Mouse (Mus musculus): ENCODE measurements around the gene Plpp7.

Plpp7 gene

DNA sequence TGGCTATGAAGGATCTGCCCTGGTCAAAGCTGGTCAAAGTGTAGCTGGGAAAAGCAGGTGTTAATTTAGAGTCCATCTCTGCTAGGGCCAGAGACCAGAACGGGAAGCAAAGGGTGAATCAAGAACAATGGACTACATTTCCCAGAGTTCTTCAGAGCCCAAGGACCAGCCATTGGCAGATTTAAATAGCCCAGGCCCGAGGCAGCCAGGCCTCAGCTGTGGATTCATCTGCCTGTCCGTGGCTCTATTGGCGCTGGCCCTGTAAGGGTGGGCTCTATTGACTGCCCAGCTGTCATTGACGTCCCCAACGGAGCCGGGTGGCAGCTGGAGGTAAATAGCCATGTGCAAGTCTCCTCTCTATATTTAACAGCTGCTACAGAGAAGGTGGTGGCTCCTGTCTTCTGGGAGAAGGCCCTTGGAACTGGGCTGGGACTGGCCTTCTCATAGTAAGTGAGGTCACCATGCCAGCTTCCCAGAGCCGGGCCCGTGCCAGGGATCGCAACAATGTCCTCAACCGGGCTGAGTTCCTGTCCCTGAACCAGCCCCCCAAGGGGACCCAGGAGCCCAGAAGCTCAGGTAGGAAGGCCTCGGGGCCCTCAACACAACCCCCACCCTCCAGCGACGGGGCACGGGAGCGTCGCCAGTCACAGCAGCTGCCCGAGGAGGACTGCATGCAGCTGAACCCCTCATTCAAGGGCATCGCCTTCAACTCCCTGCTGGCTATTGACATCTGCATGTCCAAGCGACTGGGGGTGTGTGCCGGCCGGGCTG lies at the start of gene Plpp7:
TSS of gene Plpp7 (plus strand) at position 178 of the 771 bp plus-strand sequence.
- DNase-seq (ENCODE audit: low spot score), result peak; percentile 65

DNA sequence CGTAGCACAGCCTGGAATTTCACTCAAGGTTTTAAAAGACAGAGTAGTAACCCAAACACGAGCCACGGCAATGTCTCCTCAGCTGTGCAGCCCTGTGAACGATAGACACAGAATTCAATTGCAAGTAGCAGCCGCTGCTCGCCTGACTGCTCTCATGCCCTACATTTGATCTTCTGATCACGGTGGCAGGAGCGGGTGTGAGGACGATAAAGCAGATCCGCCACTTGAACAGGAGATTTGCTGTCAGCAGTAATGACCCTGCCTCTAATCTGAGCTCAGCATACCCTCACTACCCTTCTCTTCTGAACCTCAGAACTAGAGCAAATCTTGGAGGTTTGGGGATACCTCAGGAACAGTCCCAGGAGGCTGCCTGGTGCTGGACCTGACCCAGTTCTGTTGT lies 49.3 kb upstream of the Plpp7 start:
- no peak for DNase-seq (ENCODE audit: low spot score)

DNA sequence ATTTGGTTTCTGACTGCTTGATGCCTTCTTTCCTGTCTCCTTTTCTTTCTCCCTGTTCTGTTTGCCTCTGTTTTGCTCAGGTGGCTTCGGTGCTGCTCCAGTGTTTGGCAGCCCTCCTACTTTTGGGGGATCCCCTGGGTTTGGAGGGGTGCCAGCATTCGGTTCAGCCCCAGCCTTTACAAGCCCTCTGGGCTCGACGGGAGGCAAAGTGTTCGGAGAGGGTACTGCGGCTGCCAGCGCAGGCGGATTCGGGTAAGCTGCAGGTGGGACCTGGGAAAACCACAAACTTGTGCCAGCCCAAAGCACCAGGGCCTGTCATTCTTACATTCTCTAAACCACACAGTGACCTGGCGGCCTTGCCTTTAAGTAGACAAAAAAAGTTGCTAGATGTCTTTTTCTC lies 48.0 kb upstream of the Plpp7 start:
- DNase-seq (ENCODE audit: low spot score), result no peak

DNA sequence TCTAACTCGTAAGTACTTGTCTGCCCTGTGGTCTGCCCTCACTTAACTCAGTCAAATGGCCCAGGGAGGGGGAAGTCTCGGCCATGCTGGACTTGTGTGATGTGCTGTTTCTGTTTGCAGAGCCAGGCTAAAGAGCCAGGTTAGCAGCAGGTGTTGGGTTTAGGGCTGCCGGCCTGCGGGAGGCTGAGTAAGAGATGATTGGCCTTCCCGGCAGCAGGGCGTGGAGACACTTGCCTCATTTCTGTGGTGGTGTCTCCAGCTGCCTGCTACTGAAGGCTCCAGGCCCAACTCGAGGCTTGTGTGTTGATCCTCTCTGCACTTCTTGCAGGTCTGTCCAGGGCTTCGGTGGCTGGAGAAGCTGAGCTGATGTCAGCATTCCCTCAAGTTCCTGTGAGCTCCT lies 43.5 kb upstream of the Plpp7 start:
- DNase-seq (ENCODE audit: low spot score), result no peak

DNA sequence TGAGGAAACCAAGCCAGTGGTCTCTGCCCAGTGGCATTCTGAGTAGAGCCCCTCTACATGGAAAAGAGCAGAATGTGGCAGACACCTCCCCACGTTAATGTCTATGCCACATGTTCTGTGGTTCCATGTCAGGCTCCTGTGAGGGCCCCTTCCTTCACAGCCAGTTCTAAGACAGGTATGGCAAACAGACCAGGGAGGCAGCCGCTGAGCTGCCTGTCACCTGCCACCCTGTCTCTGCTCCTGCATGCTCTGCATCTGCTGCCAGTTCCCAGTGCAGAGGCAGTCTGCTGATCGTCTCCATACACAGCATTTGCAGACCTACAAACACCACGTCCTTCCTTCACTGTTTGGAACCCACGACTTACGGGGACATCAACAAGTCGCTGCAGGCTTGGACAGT lies 42.9 kb upstream of the Plpp7 start:
- DNase-seq (ENCODE audit: low spot score), result no peak

DNA sequence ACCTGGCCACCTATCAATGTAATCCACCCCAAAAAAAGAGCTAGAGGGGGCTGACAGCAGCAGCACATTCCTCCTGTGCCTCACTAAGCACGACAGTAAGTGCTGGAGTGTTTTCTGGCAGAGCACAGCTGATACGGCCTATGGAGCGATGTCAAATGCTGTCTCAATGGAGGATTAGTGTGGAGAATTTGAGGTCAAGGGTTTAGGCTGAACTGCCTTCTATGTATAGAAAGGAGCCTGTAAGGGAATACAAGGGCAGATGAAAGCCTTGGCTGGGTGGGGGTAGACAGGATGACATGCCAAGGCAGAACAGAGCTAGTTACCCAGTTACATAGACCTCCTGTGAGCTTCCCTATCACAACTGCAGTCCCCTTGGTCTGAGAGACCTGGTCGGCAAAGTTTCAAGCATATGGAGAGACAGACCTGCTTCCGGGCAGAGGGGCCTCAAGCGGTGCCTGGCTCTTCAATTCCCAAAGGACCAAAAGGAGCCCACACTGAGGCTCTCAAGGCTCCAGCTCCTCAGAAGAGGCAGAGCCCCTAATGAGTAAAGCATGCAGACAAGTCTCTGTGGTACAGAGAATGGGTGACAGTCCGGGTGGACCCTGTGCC lies 39.9 kb upstream of the Plpp7 start:
- DNase-seq (ENCODE audit: low spot score), result no peak

DNA sequence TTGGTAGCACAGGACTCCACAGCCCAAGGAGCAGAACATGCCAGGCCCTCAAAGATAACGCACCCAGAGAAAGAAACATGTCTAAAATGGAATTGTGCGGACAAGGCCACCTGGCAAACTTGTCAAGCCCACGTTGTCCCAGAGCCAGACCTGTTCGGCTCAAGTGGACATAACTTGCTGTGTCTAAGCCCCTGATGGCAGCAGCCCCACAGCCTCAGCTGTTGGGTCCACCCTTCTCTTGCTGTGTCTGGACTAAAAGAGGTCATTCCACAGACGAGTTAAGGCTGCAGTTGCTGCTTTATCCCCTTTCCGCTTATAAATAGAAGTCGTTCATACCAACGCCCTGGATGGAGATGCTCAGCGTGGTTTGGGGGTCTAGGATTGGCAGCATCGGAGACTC lies 38.8 kb upstream of the Plpp7 start:
- no peak for DNase-seq (ENCODE audit: low spot score)

DNA sequence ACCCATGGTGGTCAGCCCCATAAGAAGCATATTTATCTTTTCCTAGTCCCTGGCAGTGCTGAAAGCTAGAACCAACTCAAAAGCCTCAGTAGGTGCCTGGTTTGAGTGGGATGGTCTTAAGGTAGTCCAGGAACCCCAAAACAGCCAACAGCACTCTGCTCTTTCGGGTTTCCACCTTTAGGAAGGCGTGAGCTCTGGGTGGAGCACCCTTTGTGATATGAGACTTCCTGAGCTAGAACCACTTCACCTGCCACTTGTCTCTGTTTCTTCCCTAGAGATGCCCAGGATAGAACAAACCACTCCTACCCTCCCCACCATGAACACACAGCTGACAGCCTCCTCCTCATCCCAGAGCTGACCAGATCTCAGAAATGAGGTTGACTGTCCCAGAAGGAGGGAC lies 38.0 kb upstream of the Plpp7 start:
- DNase-seq (ENCODE audit: low spot score), result no peak

DNA sequence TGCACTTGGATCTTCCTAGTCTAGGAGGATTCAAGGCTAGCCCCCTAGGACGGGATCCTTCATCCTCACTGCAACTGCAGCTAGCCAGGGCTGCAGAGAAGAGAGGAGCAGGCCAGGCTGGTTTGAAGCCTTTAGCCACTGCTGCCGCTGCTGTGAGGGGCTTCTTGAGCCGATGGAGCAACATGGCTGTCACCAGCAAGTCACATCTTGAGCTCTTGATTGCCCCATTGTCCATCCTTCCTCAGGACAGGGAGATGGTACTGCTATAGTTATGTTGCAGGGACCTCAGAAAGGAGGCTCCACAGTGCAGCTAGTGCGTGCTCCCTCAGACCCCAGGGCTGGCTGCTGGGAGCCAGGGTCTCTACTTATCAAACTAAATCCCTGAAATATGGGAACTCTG lies 37.5 kb upstream of the Plpp7 start:
- no peak for DNase-seq (ENCODE audit: low spot score)

DNA sequence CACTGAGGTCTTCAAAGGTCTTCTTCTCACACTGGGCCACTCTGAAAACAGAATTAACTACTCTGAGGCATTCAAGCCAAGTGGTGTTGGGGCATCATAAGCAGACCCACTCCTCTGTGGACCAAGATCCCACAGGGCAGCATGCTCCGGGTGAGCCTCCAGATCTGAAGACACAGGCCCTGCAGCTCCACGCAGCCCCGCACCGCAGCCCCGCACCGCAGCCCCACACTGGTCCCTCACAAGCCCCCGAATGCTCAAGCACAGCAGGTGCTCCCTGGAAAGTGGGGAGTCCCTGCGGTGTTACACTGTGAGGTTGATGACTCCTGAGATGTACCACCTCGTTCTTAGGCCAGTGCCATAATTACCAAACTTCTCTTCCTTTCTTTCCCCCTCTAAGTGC lies 37.1 kb upstream of the Plpp7 start:
- no peak for DNase-seq (ENCODE audit: low spot score)

DNA sequence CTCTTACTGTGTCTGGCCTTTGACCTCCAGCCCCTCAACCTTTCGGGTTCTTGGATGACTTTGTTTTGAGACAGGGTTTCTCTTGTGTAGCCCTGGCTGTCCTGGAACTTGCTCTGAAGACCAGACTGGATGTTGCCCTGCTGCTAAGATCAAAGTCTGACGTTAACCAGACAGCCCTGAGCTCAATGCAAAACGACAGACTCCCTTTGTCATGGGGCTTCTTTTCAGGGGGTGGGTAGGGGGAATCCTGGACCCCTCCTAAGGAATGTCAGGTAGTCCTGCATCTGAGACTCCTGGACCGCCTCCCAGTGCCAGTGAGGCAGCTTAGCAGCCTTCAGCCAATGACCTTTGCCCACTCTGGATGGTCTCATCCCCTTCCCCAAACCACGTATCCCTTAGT lies 36.6 kb upstream of the Plpp7 start:
- no peak for DNase-seq (ENCODE audit: low spot score)

DNA sequence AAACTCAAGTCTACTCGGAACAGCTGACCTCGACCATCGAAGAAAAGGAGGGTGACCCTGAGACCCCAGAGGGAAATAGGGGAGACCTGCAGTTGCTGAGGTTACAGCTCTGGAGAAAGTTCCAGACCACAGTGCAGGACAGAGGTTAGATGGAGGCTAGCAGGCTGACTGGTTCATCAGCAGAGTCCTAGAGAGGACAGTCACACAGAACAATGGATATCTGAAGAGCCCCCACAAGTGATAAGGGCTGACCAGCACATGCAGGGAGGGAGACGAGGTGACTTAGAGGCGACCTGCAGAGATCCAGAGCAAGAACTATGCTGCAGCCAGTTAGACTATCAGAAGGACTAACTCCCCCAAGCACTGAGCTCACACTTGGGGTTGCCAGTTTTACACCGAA lies 35.7 kb upstream of the Plpp7 start:
- DNase-seq (ENCODE audit: low spot score), result no peak

DNA sequence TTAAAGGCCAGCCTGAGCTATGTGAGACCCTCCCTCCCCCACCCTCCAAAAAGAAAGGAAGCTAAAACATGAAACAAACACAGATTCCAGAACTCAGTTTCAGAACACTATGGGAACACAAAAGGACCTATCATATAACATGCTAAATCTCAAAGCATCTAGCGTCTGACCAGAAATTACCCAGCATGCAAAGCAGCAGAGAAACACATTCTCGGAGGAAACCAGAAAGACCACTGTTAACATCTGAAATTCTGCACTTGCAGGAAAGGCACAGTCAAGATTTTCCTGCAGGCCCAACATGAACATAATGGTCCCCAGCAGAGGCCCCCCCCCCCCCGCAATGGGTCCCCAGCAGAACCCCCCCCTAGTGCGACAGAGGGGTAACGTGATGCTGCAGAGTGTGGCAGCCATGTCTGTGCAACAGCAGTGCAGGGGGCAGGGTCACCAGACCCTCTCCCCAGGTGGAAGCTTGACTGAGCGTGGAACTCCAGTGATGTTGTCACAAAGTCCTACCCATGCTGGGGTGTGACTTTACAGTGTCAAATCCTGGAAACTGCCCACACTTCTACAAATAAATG lies 35.0 kb upstream of the Plpp7 start:
- DNase-seq (ENCODE audit: low spot score), result no peak

DNA sequence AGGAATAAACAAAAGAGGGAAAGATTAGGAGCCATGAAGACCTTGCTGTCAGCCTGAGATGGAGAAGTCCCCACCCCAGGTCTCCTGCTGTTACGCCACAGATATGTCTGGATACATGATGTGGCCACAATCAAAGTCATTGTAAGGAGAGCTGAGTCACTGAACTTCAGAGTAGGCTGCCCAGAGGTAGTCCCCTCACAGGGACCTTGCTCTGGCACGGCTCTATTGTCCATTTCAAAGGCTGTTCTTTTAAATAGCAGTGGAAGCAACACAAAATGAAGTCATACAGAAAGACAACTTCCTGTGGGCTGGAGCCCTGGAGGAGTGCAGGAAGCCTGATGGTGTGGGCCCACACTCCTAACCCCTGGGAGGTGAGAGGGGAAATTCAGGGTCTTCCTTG lies 34.1 kb upstream of the Plpp7 start:
- no peak for DNase-seq (ENCODE audit: low spot score)

DNA sequence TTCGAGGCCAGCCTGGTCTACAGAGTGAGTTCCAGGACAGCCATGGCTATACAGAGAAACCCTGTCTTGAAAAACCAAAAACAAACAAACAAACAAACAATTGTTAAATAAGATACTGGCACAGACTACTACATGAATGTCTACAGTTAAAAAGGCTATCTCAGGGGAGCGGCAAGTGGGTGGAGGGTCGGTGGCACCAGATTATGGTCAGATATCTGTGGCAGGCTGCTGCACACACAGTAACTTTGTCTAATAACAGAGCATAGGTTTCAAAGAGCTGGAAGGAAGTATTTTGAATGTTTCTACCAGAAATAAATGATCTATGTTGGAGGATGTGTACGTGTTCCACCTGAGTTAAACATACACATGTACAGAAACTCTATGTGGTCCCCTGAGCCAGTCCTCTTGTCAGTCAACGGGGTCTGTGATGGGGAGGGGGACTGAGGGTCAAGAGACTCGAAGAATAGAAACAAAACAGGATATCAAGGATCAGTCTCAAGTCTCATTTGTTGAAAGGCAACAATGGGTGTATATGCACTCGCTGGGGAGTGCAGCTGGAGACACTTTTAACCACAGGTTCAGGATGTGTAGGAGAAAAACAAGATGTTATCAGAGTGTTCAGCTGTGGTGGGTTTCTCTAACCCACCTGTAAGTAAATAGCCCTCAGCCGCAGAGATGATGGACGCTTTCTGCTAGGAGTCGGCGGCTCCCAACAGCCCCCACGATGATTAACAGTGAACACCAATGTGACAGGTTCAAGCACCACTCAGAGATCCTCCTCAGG lies 33.4 kb upstream of the Plpp7 start:
- no peak for DNase-seq (ENCODE audit: low spot score)

DNA sequence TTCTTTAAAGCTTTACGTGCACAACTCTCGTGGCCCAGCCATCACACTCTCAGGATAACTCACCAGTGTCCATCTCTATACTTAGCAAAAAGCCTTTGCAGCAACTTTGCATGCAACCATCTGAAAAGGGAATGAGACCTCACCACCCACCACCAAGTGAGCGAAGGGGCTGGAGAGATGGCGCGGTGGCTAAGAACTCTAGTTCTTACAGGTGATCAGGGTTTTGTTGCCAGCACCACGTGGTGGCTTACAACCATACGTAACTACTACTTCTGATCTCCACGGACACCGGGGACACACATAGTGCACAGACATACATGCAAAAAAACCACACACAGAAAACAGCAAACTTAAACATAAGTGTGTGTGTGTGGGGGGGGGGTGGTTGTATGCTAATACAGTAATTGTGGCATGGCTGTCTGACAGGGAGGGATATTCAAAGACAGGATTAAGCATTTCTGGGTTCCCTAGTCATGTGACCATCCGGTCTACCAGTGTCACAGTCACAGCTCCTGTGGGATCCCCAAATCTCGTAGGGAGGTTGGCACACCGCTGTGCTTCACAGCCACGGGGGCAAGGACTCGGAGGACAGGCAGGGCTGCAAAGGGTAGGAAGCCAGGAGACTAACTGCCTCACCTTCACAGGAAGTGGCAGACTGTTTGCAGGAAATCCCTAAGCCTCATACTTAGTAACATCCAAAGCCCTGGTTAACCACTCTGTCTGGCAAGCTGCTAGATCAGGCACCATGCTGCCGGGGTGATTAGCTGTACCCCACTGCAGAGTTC lies 32.5 kb upstream of the Plpp7 start:
- DNase-seq (ENCODE audit: low spot score), result no peak

DNA sequence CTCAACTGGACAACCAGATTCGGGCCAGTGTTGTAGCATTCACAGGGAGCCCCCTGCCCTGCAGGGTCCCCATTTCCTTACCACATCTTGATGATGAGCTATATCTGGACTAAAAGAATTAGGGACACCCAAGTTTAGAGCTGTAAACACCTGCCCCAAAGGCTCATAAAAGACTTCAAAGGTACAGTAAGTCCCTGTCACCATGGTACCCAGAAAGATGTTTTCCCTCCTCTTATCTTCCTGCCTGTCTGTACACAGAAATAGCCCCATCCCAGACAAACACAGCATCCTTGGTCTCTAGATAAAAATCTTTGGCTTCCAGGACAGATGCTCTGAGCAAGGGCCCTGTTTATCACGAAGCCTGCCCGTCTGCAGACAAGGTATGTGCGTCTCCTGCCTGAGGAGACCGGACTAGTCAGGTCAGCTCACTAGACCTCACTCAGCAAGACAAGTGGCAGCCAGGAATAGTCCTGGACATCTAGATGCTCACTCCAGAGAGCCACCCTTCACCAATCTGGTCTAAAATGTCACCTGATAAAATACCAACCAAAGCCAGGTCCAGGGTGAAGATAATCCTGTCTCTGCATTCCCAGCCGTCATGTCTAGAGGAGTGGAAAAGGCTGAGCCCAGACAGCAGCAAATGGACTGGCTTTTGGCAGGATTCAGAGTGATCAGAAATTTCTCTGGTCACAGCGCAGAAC lies 31.7 kb upstream of the Plpp7 start:
- no peak for DNase-seq (ENCODE audit: low spot score)

DNA sequence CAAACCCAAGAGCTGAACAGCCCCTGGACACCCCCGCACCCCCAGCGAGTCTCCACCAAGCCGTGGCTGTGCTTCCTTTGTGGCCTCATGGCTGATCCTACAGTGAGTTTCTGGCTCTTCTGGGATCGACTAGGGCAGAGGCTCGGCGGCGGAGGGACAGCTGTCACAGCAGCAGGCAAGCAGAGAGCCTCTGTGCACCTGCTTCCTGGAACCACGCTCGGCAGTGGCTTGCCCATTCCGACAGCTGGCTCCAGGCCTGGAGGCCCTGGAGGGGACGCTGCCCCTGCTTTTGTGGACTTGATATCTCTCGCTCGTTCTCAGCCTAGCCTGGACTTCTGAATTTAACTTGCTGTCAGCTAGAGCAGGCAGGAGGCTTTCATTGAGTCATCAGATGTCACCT lies 30.4 kb upstream of the Plpp7 start:
- no peak for DNase-seq (ENCODE audit: low spot score)

DNA sequence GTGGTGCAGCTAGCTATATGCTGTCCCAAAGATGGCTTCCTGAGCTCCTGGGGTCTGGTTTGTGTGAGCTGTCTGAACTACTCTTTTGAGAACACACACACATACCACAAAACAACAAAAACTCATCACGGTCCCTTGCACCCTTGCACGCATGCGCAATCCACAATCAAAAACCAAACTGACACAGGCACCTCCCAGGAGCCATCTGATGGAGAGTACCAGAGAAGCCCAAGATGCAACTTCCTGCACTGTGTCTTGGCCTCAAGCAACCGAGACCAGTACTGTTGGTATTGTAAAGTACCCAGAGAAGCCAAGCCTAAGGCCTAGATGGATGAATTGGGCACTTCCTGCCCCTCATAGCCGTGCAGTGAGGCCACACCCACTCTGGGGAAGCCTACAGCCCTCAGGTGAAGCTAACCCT lies 29.9 kb upstream of the Plpp7 start:
- no peak for DNase-seq (ENCODE audit: low spot score)

DNA sequence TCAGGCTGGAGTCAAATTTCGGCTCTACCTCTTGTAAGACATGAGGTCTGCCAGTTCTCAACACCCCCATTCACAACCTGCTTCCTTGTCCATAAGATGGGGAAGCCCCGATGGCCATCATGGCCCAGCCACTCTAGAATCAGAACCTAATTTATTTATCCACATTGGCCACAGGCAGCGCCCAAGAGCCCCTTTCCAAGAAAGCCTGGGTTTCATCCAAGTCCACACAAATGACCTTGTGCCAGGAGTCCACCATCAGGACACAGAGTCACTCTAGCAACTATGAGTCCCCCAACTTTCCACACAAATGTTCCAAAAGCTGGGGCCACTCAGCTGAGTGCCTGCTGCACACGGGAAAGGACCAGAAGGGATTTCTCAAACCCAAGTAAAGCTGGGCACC lies 29.3 kb upstream of the Plpp7 start:
- DNase-seq (ENCODE audit: low spot score), result no peak

DNA sequence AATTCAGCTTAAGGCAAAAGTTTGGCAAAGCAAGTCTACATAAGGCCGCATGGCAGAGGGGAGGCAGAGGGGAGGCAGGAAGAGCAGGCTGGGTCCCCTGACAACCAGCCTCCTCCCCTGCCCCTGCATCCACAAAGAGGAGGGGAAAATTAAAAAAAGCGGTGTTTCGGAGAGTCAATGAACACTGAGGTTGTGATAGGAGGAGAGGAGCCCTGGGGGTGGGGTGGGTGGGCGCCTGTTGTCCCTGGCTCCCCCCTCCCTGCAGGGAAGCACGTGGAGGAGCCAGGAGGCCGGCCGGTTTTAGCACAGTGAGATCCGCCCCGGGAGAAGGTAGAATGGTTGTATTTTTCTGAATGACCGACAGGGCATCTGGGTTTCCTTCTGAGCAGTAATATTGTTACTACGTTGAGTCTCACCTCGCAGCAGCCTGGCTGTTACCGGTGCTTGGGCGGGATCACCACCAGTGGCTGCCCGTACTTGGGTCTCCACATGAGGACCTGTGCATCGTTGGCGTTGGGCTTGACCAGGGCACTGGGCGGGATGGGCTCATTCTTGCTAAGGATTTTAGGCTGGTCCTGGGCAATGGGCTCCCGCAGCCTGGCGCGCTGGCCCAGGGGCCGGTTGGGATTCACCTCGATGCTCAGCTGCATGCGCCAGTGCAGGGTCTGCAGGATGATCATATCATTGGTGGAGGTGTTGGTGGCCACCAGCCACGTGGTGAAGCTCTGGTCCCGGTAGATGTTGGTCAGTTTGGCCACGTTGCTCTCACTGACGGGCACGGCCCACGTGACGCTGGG lies 26.3 kb upstream of the Plpp7 start:
- no peak for DNase-seq (ENCODE audit: low spot score)

Data from testis, postnatal 14 days (tissue).